7 mouse cellular contexts compared by ENCODE assay signal in genomic region chrX:134058040-134058875, GRCm38 (mm10). TPM values are rescaled to one million over a fixed set of nuclear protein-coding genes. Genes with fewer than 3 reads are reported as not detected.
DNase-seq lines count a peak whose midpoint lies in the region; ATAC-seq lines count a peak whose summit lies in the region.

No protein-coding gene starts in this region.

- DNase-seq in left cerebral cortex, postnatal 25 days (ENCODE audit: low spot score in 2 of 2), result peak; percentile 12 to 44
- DNase-seq in left cerebral cortex, adult 8-10 months (ENCODE audit: low spot score in 2 of 2), result no peak
- DNase-seq in embryonic facial prominence, embryonic 11.5 days (ENCODE audit: low spot score), result no peak
- DNase-seq in hindbrain, embryonic 14.5 days (ENCODE audit: low spot score), result no peak
- peak; percentile 1 for DNase-seq in midbrain, embryonic 14.5 days
- no peak for DNase-seq in ovary, adult 18-20 months (ENCODE audit: low spot score)
- DNase-seq in gastrocnemius, adult 18-20 months (ENCODE audit: low spot score), result no peak

- no peak overlapping the region for H3K4me2 ChIP-seq in embryonic facial prominence, embryonic 11.5 days (ENCODE audit: low read depth, low read length)
- H3K4me2 ChIP-seq in hindbrain, embryonic 14.5 days (replicated peaks), result peak overlapping the region; percentile 40
- peak overlapping the region; percentile 40 for H3K4me2 ChIP-seq in midbrain, embryonic 14.5 days (ENCODE audit: low read length)

- H3K4me3 ChIP-seq in embryonic facial prominence, embryonic 11.5 days (ENCODE audit: low read depth, low read length), result peak overlapping the region; percentile 56
- H3K4me3 ChIP-seq in hindbrain, embryonic 14.5 days (replicated peaks; ENCODE audit: low read length), result peak overlapping the region; percentile 58
- peak overlapping the region; percentile 55 for H3K4me3 ChIP-seq in midbrain, embryonic 14.5 days (replicated peaks; ENCODE audit: low read depth, low read length)

- H3K27me3 ChIP-seq in embryonic facial prominence, embryonic 11.5 days (ENCODE audit: control insufficient read depth, insufficient read depth, low read length), result no peaks in the 10 kb centered on the region
- no peaks in the 10 kb centered on the region for H3K27me3 ChIP-seq in hindbrain, embryonic 14.5 days (ENCODE audit: control insufficient read depth, insufficient read depth, low read length)
- no peaks in the 10 kb centered on the region for H3K27me3 ChIP-seq in midbrain, embryonic 14.5 days (ENCODE audit: control insufficient read depth, insufficient read depth, low read length)

- H3K36me3 ChIP-seq in embryonic facial prominence, embryonic 11.5 days (replicated peaks; ENCODE audit: control insufficient read depth, insufficient read depth, low read depth, low read length), result no peaks in the 10 kb centered on the region
- peaks cover 13% of the 10 kb centered on the region; the same call in 1 of the 2 replicates for H3K36me3 ChIP-seq in hindbrain, embryonic 14.5 days (replicated peaks; ENCODE audit: control insufficient read depth, insufficient read depth)
- peaks cover 17% of the 10 kb centered on the region; the same call in 1 of the 2 replicates for H3K36me3 ChIP-seq in midbrain, embryonic 14.5 days (ENCODE audit: control insufficient read depth, insufficient read depth, low read length)

- H3K4me1 ChIP-seq in embryonic facial prominence, embryonic 11.5 days (ENCODE audit: control insufficient read depth, insufficient read depth, low read length), result no peaks in the 10 kb centered on the region
- H3K4me1 ChIP-seq in hindbrain, embryonic 14.5 days (replicated peaks; ENCODE audit: control insufficient read depth, insufficient read depth, low read length), result no peaks in the 10 kb centered on the region; the same call in 1 of the 2 replicates
- no peaks in the 10 kb centered on the region for H3K4me1 ChIP-seq in midbrain, embryonic 14.5 days (ENCODE audit: control insufficient read depth, insufficient read depth, low read length)

- WGBS in embryonic facial prominence, embryonic 11.5 days, result 76% methylated on average over 14 of the region's 14 CpGs
- WGBS in hindbrain, embryonic 14.5 days, result 75% methylated on average over 14 of the region's 14 CpGs
- 76% methylated on average over 14 of the region's 14 CpGs for WGBS in midbrain, embryonic 14.5 days

- H3K27ac ChIP-seq in embryonic facial prominence, embryonic 11.5 days (replicated peaks; ENCODE audit: low read depth, low read length), result no peak overlapping the region
- peak overlapping the region; percentile 32; the same call in 1 of the 2 replicates for H3K27ac ChIP-seq in hindbrain, embryonic 14.5 days
- H3K27ac ChIP-seq in midbrain, embryonic 14.5 days (replicated peaks; ENCODE audit: low read depth, low read length), result peak overlapping the region; percentile 86

- no peaks in the 10 kb centered on the region for H3K9me3 ChIP-seq in embryonic facial prominence, embryonic 11.5 days (replicated peaks; ENCODE audit: control insufficient read depth, low read length)
- H3K9me3 ChIP-seq in hindbrain, embryonic 14.5 days (ENCODE audit: control insufficient read depth, low read length), result no peaks in the 10 kb centered on the region
- H3K9me3 ChIP-seq in midbrain, embryonic 14.5 days (ENCODE audit: control insufficient read depth, low read length), result no peaks in the 10 kb centered on the region

- H3K9ac ChIP-seq in embryonic facial prominence, embryonic 11.5 days (replicated peaks; ENCODE audit: low read length), result no peak overlapping the region
- peak overlapping the region; percentile 37; the same call in 1 of the 2 replicates for H3K9ac ChIP-seq in hindbrain, embryonic 14.5 days
- peak overlapping the region; percentile 29; the same call in 1 of the 2 replicates for H3K9ac ChIP-seq in midbrain, embryonic 14.5 days (replicated peaks; ENCODE audit: low read length)

- no peak for ATAC-seq in embryonic facial prominence, embryonic 11.5 days (replicated peaks; ENCODE audit: insufficient number of reproducible peaks, low FRiP score, low TSS enrichment, low read depth)
- no peak for ATAC-seq in hindbrain, embryonic 14.5 days (ENCODE audit: low FRiP score)
- ATAC-seq in midbrain, embryonic 14.5 days (ENCODE audit: low FRiP score, low TSS enrichment), result peak; percentile 12; the same call in 1 of the 2 replicates

- intact Hi-C loops in left cerebral cortex, postnatal 25 days (cut with DNase I), result loop anchor here (5.0 kb wide), 1 partner anchor 239 kb away; the partner anchor contains the start of gene Tmem35a

RNA-seq across cellular contexts. Expression of gene Cstf2, which starts 0.7 kb away (rescaled TPM):
- 100 to 1,000 TPM; 121 to 131 TPM for total RNA-seq in left cerebral cortex, postnatal 25 days (2021)
- 100 to 1,000 TPM in 3 of 4 experiments, 10 to 100 TPM in 1; 97.8 to 122 (median 107) TPM for total RNA-seq in left cerebral cortex, adult 8-10 months (2022)
- 69.1 TPM in 2 replicates for polyA plus RNA-seq in embryonic facial prominence, embryonic 11.5 days (2014; fragmentation: Nextera tagmentation; extraction: Ambion mirVana)
- polyA plus RNA-seq in hindbrain, embryonic 14.5 days (2014; fragmentation: Nextera tagmentation; extraction: Ambion mirVana), result 76.6 and 84.4 TPM in 2 replicates
- 65.3 and 83.8 TPM in 2 replicates for polyA plus RNA-seq in midbrain, embryonic 14.5 days (2014; fragmentation: Nextera tagmentation; extraction: Ambion mirVana)
- total RNA-seq in gastrocnemius, adult 18-20 months (2021), result 1 to 10 TPM; 4.5 to 9.9 TPM

Comparison
In these comparisons a context has a peak if more than half of its experiments do, and no peak if none do; other contexts are left out.
1. DNase-seq: peak in left cerebral cortex, postnatal 25 days (2 of 2) and midbrain, embryonic 14.5 days (single experiment); none in left cerebral cortex, adult 8-10 months (0 of 2), embryonic facial prominence, embryonic 11.5 days (single experiment), hindbrain, embryonic 14.5 days (single experiment), ovary, adult 18-20 months (single experiment) and gastrocnemius, adult 18-20 months (single experiment).
2. RNA of gene Cstf2, which starts 0.7 kb away (total RNA-seq): 121 to 131 TPM in left cerebral cortex, postnatal 25 days and 97.8 to 122 TPM in left cerebral cortex, adult 8-10 months; 4.5 to 9.9 TPM in gastrocnemius, adult 18-20 months; every median in the first group is over 4 times any median in the second.
3. Peak in every context shown above with its lines, with median percentiles within 50 percentile points of each other: H3K4me3 ChIP-seq.